Mouse (Mus musculus): ENCODE measurements around the gene Cln5. TPM values are rescaled to one million over a fixed set of nuclear protein-coding genes. Genes with fewer than 3 reads are reported as not detected.

Gene Cln5
- polyA plus RNA-seq, 1 experiment from 2014 or later, result 38.3 TPM

Other genes with a start within 250 kb of the Cln5 start
- gene Kctd12, start 87.6 kb upstream of the Cln5 start, polyA plus RNA-seq (2014; fragmentation: Nextera tagmentation; extraction: Ambion mirVana), result 8.3 and 13.4 TPM in 2 replicates
- gene Acod1, start 23.2 kb upstream of the Cln5 start, polyA plus RNA-seq (2014; fragmentation: Nextera tagmentation; extraction: Ambion mirVana), result not detected in 2 replicates
- gene Fbxl3, start 29.4 kb downstream of the Cln5 start, polyA plus RNA-seq (2014; fragmentation: Nextera tagmentation; extraction: Ambion mirVana), result 24.0 and 35.6 TPM in 2 replicates

Data from kidney, embryonic 14.5 days (tissue).